In the genomic region with DNA sequence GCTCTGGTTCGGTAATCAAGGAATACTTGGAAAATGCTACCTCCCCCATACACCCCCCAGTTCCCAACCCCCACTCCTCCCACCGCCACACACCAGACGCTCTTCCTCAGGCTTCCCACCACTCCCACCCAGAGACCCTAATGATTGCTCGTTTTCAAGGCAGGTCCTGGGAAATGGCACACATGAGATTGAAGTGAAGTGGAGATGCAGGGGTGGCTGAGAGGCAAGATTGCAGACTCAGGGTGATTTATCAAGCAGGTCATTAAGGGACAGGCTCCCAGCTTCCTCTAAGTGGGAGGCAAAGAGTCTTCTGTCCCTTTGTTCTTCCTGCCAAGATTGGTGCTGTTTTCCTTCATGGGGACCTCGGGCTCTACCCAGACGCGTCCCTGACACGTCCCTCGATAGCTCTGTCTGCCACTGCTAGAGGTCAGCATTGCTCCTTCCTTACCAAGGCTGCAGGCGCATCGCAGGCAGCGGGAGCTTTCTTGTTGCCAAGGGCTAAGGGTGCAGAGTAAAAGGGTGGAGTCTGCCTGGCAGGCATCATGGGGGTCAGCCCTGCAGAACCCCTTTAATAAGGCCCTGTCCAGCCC, we compare ENCODE assay signal across 8 mouse cellular contexts.
A peak's percentile ranks its signal among the peaks of the same experiment; 100 is the strongest.
DNase-seq lines count a peak whose midpoint lies in the region; ATAC-seq and TF ChIP-seq lines count a peak whose summit lies in the region.

No protein-coding gene starts in this region.

- H3K4me1 ChIP-seq in forebrain, postnatal 0 days (ENCODE audit: insufficient read depth): no peaks in the 10 kb centered on the region; the same call in 1 of the 2 replicates
- peaks cover 57% of the 10 kb centered on the region for H3K4me1 ChIP-seq in kidney, postnatal 0 days (replicated peaks; ENCODE audit: insufficient read depth, low read length)

- no peak overlapping the region for H3K9ac ChIP-seq in forebrain, postnatal 0 days
- no peak overlapping the region for H3K9ac ChIP-seq in kidney, postnatal 0 days (ENCODE audit: low read depth, low read length)

- TF ChIP-seq CTCF in left cerebral cortex, adult 2 months (IDR thresholded peaks at IDR 0.05): peak; percentile 33
- peak; percentile 45 for TF ChIP-seq CTCF in forebrain, postnatal 0 days (IDR thresholded peaks at IDR 0.05; ENCODE audit: low read depth)
- peak; percentile 54 for TF ChIP-seq CTCF in kidney, postnatal 0 days (IDR thresholded peaks at IDR 0.05; ENCODE audit: low read depth)

- DNase-seq in left cerebral cortex, adult 2 months (ENCODE audit: extremely low spot score in 1 of 2, low spot score in 2 of 2): peak in 1 of 2 experiments; percentile 14
- DNase-seq in left cerebral cortex, adult 18-20 months (ENCODE audit: low spot score in 2 of 2): no peak
- DNase-seq in cerebellum, adult 18-20 months: peak; percentile 29 to 47
- DNase-seq in forebrain, postnatal 0 days: peak; percentile 34
- DNase-seq in kidney, postnatal 0 days (ENCODE audit: low spot score): peak; percentile 90
- no peak for DNase-seq in thymus, postnatal 0 days (ENCODE audit: low spot score)
- DNase-seq in thymus, postnatal 4 days: no peak

- H3K4me2 ChIP-seq in forebrain, postnatal 0 days (ENCODE audit: low read depth): no peak overlapping the region
- no peak overlapping the region for H3K4me2 ChIP-seq in kidney, postnatal 0 days (ENCODE audit: low read length)

- no peak overlapping the region for H3K4me3 ChIP-seq in left cerebral cortex, adult 2 months
- H3K4me3 ChIP-seq in forebrain, postnatal 0 days (ENCODE audit: low read depth, low read length): no peak overlapping the region
- H3K4me3 ChIP-seq in kidney, postnatal 0 days (replicated peaks; ENCODE audit: low read depth, low read length): no peak overlapping the region

- no peaks in the 10 kb centered on the region for H3K36me3 ChIP-seq in forebrain, postnatal 0 days (ENCODE audit: insufficient read depth)
- 0 out of 2 replicates have a peak, but pooled peaks cover 3% of the 10 kb centered on the region for H3K36me3 ChIP-seq in kidney, postnatal 0 days (ENCODE audit: insufficient read depth, low read length)

- no peaks in the 10 kb centered on the region for H3K9me3 ChIP-seq in forebrain, postnatal 0 days (ENCODE audit: low read length)
- no peaks in the 10 kb centered on the region for H3K9me3 ChIP-seq in kidney, postnatal 0 days (replicated peaks; ENCODE audit: low read length)

- no peak overlapping the region for H3K27ac ChIP-seq in left cerebral cortex, adult 2 months
- H3K27ac ChIP-seq in forebrain, postnatal 0 days (ENCODE audit: low read depth, low read length): no peak overlapping the region
- H3K27ac ChIP-seq in kidney, postnatal 0 days: peak overlapping the region; percentile 75

- no peaks in the 10 kb centered on the region for H3K27me3 ChIP-seq in forebrain, postnatal 0 days (ENCODE audit: insufficient read depth, low read length)
- H3K27me3 ChIP-seq in kidney, postnatal 0 days (ENCODE audit: insufficient read depth, low read length): no peaks in the 10 kb centered on the region

- intact Hi-C loops in left cerebral cortex, adult 2 months (cut with DNase I): loop anchor here (5.0 kb wide), 1 partner anchor 81 kb away; no protein-coding TSS in a partner anchor

- WGBS in forebrain, postnatal 0 days: 19% methylated on average over 12 of the region's 12 CpGs
- 13% methylated on average over 12 of the region's 12 CpGs for WGBS in kidney, postnatal 0 days

- ATAC-seq in forebrain, postnatal 0 days: peak; percentile 47
- peak; percentile 67 for ATAC-seq in kidney, postnatal 0 days (replicated peaks; ENCODE audit: low FRiP score, low read depth)
- peak; percentile 77 for ATAC-seq in megakaryocyte progenitor cell, adult 5-6 weeks (replicated peaks; ENCODE audit: poor library complexity)

Comparison
In these comparisons a context has a peak if more than half of its experiments do, and no peak if none do; other contexts are left out.
1. DNase-seq: peak in cerebellum, adult 18-20 months (2 of 2), forebrain, postnatal 0 days (single experiment) and kidney, postnatal 0 days (single experiment); none in left cerebral cortex, adult 18-20 months (0 of 2), thymus, postnatal 0 days (single experiment) and thymus, postnatal 4 days (single experiment).
2. Peak in every context shown above with its lines, with median percentiles within 50 percentile points of each other: CTCF ChIP-seq and ATAC-seq.